Mouse (Mus musculus) urinary bladder, postnatal 0 days (tissue): ENCODE results near the gene Olfr791. TPM values are rescaled to one million over a fixed set of nuclear protein-coding genes. Genes with fewer than 3 reads are reported as not detected.

Experiments
- polyA plus RNA-seq: library from polyadenylated mRNA; unstranded; fragments of >200 nt; fragmentation: Nextera tagmentation; extraction: Ambion mirVana; gene quantifications from 2 replicates; pipeline ENCODE4 v1.2.1, GENCODE M21; 2015

Olfr791 gene
- not detected in 2 replicates for polyA plus RNA-seq

GRCm38 (mm10) chr10:129521492-129521891 lies at the start of gene Olfr791:
TSS of gene Olfr791 (plus strand) at chr10:129521792.

GRCm38 (mm10) chr10:129484452-129484851 lies 37.1 kb upstream of the Olfr791 start, which contains the start of gene Olfr789:
TSS of gene Olfr789 (plus strand) at chr10:129484752.

GRCm38 (mm10) chr10:129498192-129498591 lies 23.4 kb upstream of the Olfr791 start, which contains the start of gene Olfr790:
TSS of gene Olfr790 (plus strand) at chr10:129498492.

GRCm38 (mm10) chr10:129538862-129539261 lies 17.3 kb downstream of the Olfr791 start, which contains the start of gene Olfr792:
TSS of gene Olfr792 (plus strand) at chr10:129539162.

GRCm38 (mm10) chr10:129567355-129567754 lies 45.8 kb downstream of the Olfr791 start, which contains the start of gene Olfr794:
TSS of gene Olfr794 (plus strand) at chr10:129567655.

Other genes with a start within 250 kb of the Olfr791 start
- not detected in 2 replicates for gene Olfr780, start 203.7 kb upstream of the Olfr791 start, polyA plus RNA-seq
- not detected in 2 replicates for gene Olfr781, start 192.9 kb upstream of the Olfr791 start, polyA plus RNA-seq
- gene Olfr782, start 172.9 kb upstream of the Olfr791 start, polyA plus RNA-seq, result not detected in 2 replicates
- not detected in 2 replicates for gene Olfr784, start 137.7 kb upstream of the Olfr791 start, polyA plus RNA-seq
- gene Olfr785, start 116.4 kb upstream of the Olfr791 start, polyA plus RNA-seq, result not detected in 2 replicates
- not detected in 2 replicates for gene Olfr786, start 94.5 kb upstream of the Olfr791 start, polyA plus RNA-seq
- gene Olfr787, start 59.9 kb upstream of the Olfr791 start, polyA plus RNA-seq, result not detected in 2 replicates
- not detected in 2 replicates for gene Olfr788, start 50.8 kb upstream of the Olfr791 start, polyA plus RNA-seq
- gene Olfr789, start 37.0 kb upstream of the Olfr791 start, polyA plus RNA-seq, result not detected in 2 replicates
- not detected in 2 replicates for gene Olfr790, start 23.3 kb upstream of the Olfr791 start, polyA plus RNA-seq
- gene Olfr792, start 17.4 kb downstream of the Olfr791 start, polyA plus RNA-seq, result not detected in 2 replicates
- not detected in 2 replicates for gene Olfr794, start 45.9 kb downstream of the Olfr791 start, polyA plus RNA-seq
- not detected in 2 replicates for gene Olfr796, start 90.8 kb downstream of the Olfr791 start, polyA plus RNA-seq
- gene Olfr798, start 106.1 kb downstream of the Olfr791 start, polyA plus RNA-seq, result not detected in 2 replicates
- not detected in 2 replicates for gene Olfr799, start 115.7 kb downstream of the Olfr791 start, polyA plus RNA-seq
- gene Olfr800, start 135.9 kb downstream of the Olfr791 start, polyA plus RNA-seq, result not detected in 2 replicates
- not detected in 2 replicates for gene Olfr801, start 152.1 kb downstream of the Olfr791 start, polyA plus RNA-seq
- gene Olfr802, start 166.4 kb downstream of the Olfr791 start, polyA plus RNA-seq, result not detected in 2 replicates
- gene Olfr803, start 172.5 kb downstream of the Olfr791 start, polyA plus RNA-seq, result not detected in 2 replicates
- not detected in 2 replicates for gene Olfr804, start 181.4 kb downstream of the Olfr791 start, polyA plus RNA-seq
- not detected in 2 replicates for gene Olfr805, start 207.6 kb downstream of the Olfr791 start, polyA plus RNA-seq
- gene Olfr806, start 220.1 kb downstream of the Olfr791 start, polyA plus RNA-seq, result not detected in 2 replicates
- not detected in 2 replicates for gene Olfr807, start 236.0 kb downstream of the Olfr791 start, polyA plus RNA-seq
- not detected in 2 replicates for gene Olfr808, start 243.7 kb downstream of the Olfr791 start, polyA plus RNA-seq